Mouse (Mus musculus): ENCODE data around the gene Mier1.

- no peak for TF ChIP-seq POLR2A (IDR thresholded peaks at IDR 0.05; ENCODE audit: low read depth, low read length)
- TF ChIP-seq CTCF (IDR thresholded peaks at IDR 0.05; ENCODE audit: borderline replicate concordance, insufficient read depth, low read length) = peak; percentile 75; the same call in 1 of the 2 replicates
Observed at GRCm38 (mm10) chr4:103146339-103146738, 32.1 kb downstream of the Mier1 start.
